Mouse (Mus musculus) brain, embryonic 14.5 days (tissue): ENCODE results near the gene Zmiz2.

ENCODE experiments used
- CTCF ChIP-seq: fragments of 200-500 bp; IDR thresholded peaks from 2 replicates; pipeline ENCODE4 v1.5.1; 2012; ENCODE audit warnings: inconsistent platforms, mild to moderate bottlenecking, moderate library complexity, borderline replicate concordance; ENCODE audit not compliant: insufficient read depth, insufficient read length; ENCODE audit errors: extremely low read depth
- POLR2A ChIP-seq: fragments of 200-500 bp; IDR thresholded peaks from 2 replicates; pipeline ENCODE4 v1.6.1; 2012; ENCODE audit warnings: mild to moderate bottlenecking, inconsistent platforms, borderline replicate concordance; ENCODE audit not compliant: poor library complexity, insufficient read depth, insufficient read length, severe bottlenecking; ENCODE audit errors: extremely low read depth

DNA sequence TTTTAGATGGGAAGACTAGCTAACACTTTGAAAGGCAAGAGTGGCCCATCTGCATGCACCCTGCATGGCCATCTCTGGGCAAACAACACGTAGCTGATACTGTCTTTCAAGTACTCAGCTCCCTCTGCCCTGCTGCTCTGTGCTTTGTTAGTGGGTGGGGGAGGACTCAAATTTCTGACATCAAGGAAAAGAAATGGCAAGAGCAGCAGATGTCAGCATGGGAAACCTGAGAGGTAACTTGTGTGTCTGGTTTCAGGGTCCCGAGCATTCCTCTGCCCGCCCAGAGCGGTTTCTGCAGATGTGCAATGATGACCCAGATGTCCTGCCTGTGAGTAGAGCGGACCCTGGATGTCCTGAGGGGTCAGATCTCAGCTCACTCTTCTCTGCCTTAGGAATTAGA, 39.3 kb upstream of the Zmiz2 start:
- TF ChIP-seq POLR2A: no peak
- no peak for TF ChIP-seq CTCF
